Mouse (Mus musculus) megakaryocyte, embryonic 14.5 days (primary cell): ENCODE data around the gene Gpr18.

Experiments
- FLI1 ChIP-seq: IDR thresholded peaks from 2 replicates; pipeline ENCODE4 v1.6.1; 2012; ENCODE audit warnings: low read length, inconsistent platforms, mixed read lengths
- GATA1 ChIP-seq: IDR thresholded peaks from 3 replicates; pipeline ENCODE4 v1.6.1; 2012; ENCODE audit warnings: mixed read lengths, low read length, inconsistent platforms, borderline replicate concordance

GRCm38 (mm10) chr14:121916311-121917094 is 922 bp upstream of the Gpr18 start:
- TF ChIP-seq GATA1 (no peak), FLI1 (no peak)
